Mouse (Mus musculus) neural tube, embryonic 15.5 days (tissue): Measurements from ENCODE around the gene Olfr368. TPM values are rescaled to one million over a fixed set of nuclear protein-coding genes. Genes with fewer than 3 reads are reported as not detected.
A peak's percentile ranks its signal among the peaks of the same experiment; 100 is the strongest.

Experiments
- ATAC-seq: fragments of 200-750 bp; cut with Nextera tagmentation; 2 replicates; pipeline ENCODE4 v1.8.0; 2017; ENCODE audit warnings: mild to moderate bottlenecking, moderate TSS enrichment, moderate library complexity; ENCODE audit not compliant: low FRiP score
- H3K27ac ChIP-seq: fragments of 300-500 bp; sonication (generic); replicated peaks from 2 replicates; pipeline ENCODE4 v1.5.1; 2015; ENCODE audit warnings: mild to moderate bottlenecking, inconsistent platforms
- H3K27me3 ChIP-seq: fragments of 300-500 bp; sonication (generic); replicated peaks from 2 replicates; pipeline ENCODE4 v1.6.1; 2015; ENCODE audit warnings: inconsistent platforms
- H3K36me3 ChIP-seq: fragments of 300-500 bp; sonication (generic); 2 replicates; pipeline ENCODE4 v1.6.1; 2015; ENCODE audit warnings: inconsistent platforms
- H3K4me1 ChIP-seq: fragments of 300-500 bp; sonication (generic); 2 replicates; pipeline ENCODE4 v1.6.1; 2015; ENCODE audit warnings: inconsistent platforms
- H3K4me2 ChIP-seq: fragments of 300-500 bp; sonication (generic); 2 replicates; pipeline ENCODE4 v1.6.1; 2015; ENCODE audit warnings: inconsistent platforms, mild to moderate bottlenecking, moderate library complexity
- H3K4me3 ChIP-seq: fragments of 300-500 bp; sonication (generic); replicated peaks from 2 replicates; pipeline ENCODE4 v1.5.1; 2015; ENCODE audit warnings: mild to moderate bottlenecking, inconsistent platforms
- H3K9ac ChIP-seq: fragments of 300-500 bp; sonication (generic); replicated peaks from 2 replicates; pipeline ENCODE4 v1.6.1; 2015; ENCODE audit warnings: mild to moderate bottlenecking, inconsistent platforms
- H3K9me3 ChIP-seq: fragments of 300-500 bp; sonication (generic); replicated peaks from 2 replicates; pipeline ENCODE4 v1.6.1; 2016; ENCODE audit warnings: inconsistent platforms
- WGBS: fragments of 180-500 bp; shearing (Covaris S2); methylation state at CpG from one replicate; pipeline ENCODE4 v1.1.7; 2015; ENCODE audit warnings: mixed read lengths; 5-methylcytosine and 5-hydroxymethylcytosine counted together
- polyA plus RNA-seq: library from polyadenylated mRNA; unstranded; fragments of >200 nt; fragmentation: Nextera tagmentation; extraction: Ambion mirVana; gene quantifications from 2 replicates; pipeline ENCODE4 v1.2.1, GENCODE M21; 2015

Olfr368 gene
- not detected in 2 replicates for polyA plus RNA-seq

DNA sequence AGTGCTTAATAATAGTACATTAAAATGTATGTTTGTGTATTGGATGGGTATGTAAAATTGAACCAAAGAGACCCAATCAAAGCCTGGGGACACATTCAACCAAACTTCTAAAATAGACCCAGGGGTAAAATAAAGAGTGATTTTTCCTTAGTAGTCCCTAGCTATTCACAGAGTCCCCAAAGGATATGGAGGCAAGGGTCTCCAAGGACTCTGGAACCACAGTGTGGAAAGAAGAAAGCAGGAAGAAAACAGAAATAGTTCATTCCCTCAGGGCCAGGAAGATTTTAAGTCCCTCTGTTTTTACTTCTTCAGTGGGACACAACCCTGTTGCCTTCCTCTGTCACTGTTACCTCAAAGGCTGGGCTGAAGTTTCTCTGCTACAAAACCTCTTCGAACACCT, at the start of gene Olfr368:
Gene Olfr368 (plus strand): TSS at position 301 of the 400 bp plus-strand sequence.
- no peak for ATAC-seq
- Histone ChIP-seq H3K9me3 (no peaks in the 10 kb centered on the region), H3K9ac (no peak within 1 kb of the TSS), H3K27ac (no peak within 1 kb of the TSS), H3K36me3 (no peaks in the 10 kb centered on the region), H3K27me3 (no peaks in the 10 kb centered on the region), H3K4me2 (no peak within 1 kb of the TSS), H3K4me1 (no peaks in the 10 kb centered on the region), H3K4me3 (no peak within 1 kb of the TSS)
- WGBS, result 98% methylated on average over 1 of the region's 1 CpGs

DNA sequence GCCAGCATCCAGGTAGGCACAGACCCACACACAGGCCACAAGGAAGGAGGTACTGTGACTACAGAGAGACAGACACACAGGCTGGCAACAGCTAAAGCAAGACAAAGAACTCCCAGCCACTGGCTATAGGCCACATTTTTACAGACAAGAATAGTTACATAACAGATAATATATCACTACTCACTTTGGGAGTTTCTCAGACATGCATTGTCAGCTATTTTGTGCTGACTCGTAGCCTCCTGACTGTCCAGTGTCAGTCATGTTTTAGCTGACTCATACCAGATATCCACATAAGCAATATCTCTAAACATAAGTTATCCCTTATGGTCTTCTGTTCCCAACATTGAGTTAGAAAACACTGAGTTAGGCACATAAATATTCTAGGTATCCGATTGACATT, 7.0 kb downstream of the Olfr368 start:
- H3K9me3 ChIP-seq, result no peaks in the 10 kb centered on the region

GRCm38 (mm10) chr2:37338497-37339187, 12.3 kb downstream of the Olfr368 start:
- Histone ChIP-seq H3K27me3 (no peaks in the 10 kb centered on the region), H3K4me1 (no peaks in the 10 kb centered on the region), H3K9ac (no peak overlapping the region), H3K4me2 (no peak overlapping the region), H3K27ac (no peak overlapping the region), H3K36me3 (no peaks in the 10 kb centered on the region), H3K9me3 (no peaks in the 10 kb centered on the region), H3K4me3 (no peak overlapping the region)
- ATAC-seq, result no peak
- 65% methylated on average over 10 of the region's 10 CpGs for WGBS

More for the DNA sequence above, 7.0 kb downstream of the Olfr368 start:
- WGBS, result 90% methylated on average over 2 of the region's 2 CpGs
- Histone ChIP-seq H3K27ac (no peak overlapping the region), H3K27me3 (no peaks in the 10 kb centered on the region), H3K4me3 (no peak overlapping the region), H3K36me3 (no peaks in the 10 kb centered on the region), H3K9ac (no peak overlapping the region), H3K4me2 (no peak overlapping the region), H3K4me1 (no peaks in the 10 kb centered on the region)
- ATAC-seq, result no peak

DNA sequence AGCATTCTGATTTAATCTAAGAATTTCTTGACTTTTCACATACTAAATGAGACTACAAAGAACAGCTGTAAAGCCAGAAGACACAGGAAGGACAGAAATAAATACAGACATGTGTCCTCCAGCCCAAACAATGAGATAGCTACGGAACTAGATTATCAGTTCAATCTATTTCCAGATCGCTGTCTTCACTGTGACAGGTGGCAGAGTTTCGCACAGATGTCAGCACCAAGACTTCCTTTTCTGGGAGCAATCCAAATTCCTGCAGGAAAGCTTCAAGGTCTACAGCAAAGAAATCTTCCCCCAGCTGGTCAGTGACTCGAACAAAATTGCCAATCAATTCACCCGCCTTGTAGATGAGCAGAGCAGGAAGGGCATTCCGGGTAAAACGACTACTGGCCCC, 25.4 kb downstream of the Olfr368 start:
- peaks cover 54% of the 10 kb centered on the region for H3K36me3 ChIP-seq
- no peaks in the 10 kb centered on the region for H3K9me3 ChIP-seq
- H3K4me3 ChIP-seq, result no peak overlapping the region
- no peak for ATAC-seq
- no peak overlapping the region for H3K9ac ChIP-seq
- no peak overlapping the region for H3K27ac ChIP-seq
- no peaks in the 10 kb centered on the region for H3K4me1 ChIP-seq
- WGBS, result 92% methylated on average over 7 of the region's 7 CpGs
- no peak overlapping the region for H3K4me2 ChIP-seq
- no peaks in the 10 kb centered on the region for H3K27me3 ChIP-seq

- 95% methylated on average over 5 of the region's 5 CpGs for WGBS
- ATAC-seq, result no peak
- Histone ChIP-seq H3K9me3 (no peaks in the 10 kb centered on the region), H3K4me3 (no peak overlapping the region), H3K27ac (no peak overlapping the region), H3K9ac (no peak overlapping the region), H3K36me3 (peaks cover 55% of the 10 kb centered on the region), H3K4me1 (peaks cover 16% of the 10 kb centered on the region), H3K4me2 (no peak overlapping the region), H3K27me3 (no peaks in the 10 kb centered on the region)
Observed at GRCm38 (mm10) chr2:37355571-37355970, 29.3 kb downstream of the Olfr368 start.

DNA sequence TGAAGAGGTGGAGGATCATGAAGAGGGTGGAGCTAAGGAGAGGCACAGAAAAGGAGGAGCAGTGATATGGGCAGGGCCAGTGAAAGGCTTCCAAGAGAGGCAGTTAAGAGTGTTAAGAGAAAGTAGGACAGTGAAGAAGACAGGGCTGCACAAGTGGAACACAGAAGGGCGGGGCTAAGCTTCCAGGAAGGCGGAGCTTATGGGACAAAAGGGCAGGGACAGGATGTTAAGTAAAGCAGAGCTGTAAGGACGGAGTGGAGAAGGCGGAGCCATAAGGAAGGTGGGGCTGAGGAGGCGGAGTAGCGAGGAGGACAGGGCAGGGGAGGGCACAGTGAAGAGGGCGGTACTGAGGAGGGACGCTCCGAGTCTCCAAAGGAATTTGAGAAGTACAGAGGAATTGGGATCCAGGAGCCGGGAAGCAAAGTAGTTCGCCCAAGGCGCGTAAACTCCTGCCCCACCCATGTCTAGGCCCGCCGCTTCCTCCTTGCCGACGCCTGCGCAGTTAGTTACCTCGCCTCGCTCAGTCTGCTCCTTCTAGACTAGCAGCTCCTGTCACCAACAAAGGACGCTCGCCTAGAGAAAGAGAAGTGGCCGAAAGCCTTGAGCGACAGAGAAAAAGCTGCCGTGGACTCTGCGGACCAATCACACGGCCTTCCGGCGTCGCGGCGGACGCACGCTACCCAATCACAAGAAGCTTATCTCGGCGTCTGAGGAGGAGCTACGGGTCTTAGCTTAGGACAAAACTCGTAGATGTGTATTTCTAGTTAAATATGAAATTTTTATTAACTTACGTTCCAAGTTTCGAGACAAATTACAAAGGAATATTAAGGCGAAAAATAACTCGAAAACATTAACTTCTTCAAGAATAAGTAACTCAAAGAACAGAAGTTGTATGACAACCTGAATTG, 32.6 kb downstream of the Olfr368 start, which contains the start of gene Pdcl:
Gene Pdcl (minus strand): TSS at position 700 of the 908 bp plus-strand sequence.
- no peaks in the 10 kb centered on the region for H3K27me3 ChIP-seq
- WGBS, result under 1% methylated on average over 42 of the region's 42 CpGs
- H3K36me3 ChIP-seq, result peaks cover 25% of the 10 kb centered on the region
- peak; percentile 97 for ATAC-seq
- peak within 1 kb of the TSS; percentile 78 for H3K9ac ChIP-seq
- peak within 1 kb of the TSS; percentile 90 for H3K4me3 ChIP-seq
- peak within 1 kb of the TSS; percentile 86 for H3K4me2 ChIP-seq
- peaks cover 16% of the 10 kb centered on the region for H3K4me1 ChIP-seq
- H3K27ac ChIP-seq, result peak within 1 kb of the TSS; percentile 96
- H3K9me3 ChIP-seq, result no peaks in the 10 kb centered on the region

DNA sequence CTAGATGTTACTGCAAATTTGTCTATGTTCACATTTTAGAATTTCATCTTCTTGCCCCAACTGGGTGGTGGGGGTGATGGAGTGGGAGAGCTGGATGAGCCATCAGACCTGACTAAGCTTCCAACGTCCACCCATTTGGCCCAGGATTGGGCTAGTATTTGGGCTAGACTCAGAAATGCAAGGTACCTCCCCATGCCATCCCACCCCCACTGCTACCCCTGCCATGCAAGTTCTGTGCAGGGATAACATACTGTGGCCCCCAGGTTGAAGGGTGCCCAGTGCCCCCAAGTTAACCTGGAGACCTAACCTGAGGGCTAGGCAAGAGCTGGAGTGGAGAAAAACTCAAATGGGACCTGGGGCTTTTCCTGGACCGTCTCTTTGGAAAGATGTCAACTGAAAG, 33.6 kb downstream of the Olfr368 start:
- Histone ChIP-seq H3K27me3 (no peaks in the 10 kb centered on the region), H3K4me1 (peaks cover 16% of the 10 kb centered on the region), H3K4me2 (peak overlapping the region; percentile 86), H3K9me3 (no peaks in the 10 kb centered on the region), H3K27ac (no peak overlapping the region), H3K9ac (no peak overlapping the region), H3K4me3 (no peak overlapping the region), H3K36me3 (peaks cover 16% of the 10 kb centered on the region)
- 92% methylated on average over 2 of the region's 2 CpGs for WGBS
- no peak for ATAC-seq

- no peaks in the 10 kb centered on the region for H3K27me3 ChIP-seq
- 88% methylated on average over 2 of the region's 2 CpGs for WGBS
- no peaks in the 10 kb centered on the region for H3K4me1 ChIP-seq
- H3K9ac ChIP-seq, result no peak overlapping the region
- no peak overlapping the region for H3K4me2 ChIP-seq
- no peak overlapping the region for H3K27ac ChIP-seq
- no peak for ATAC-seq
- H3K4me3 ChIP-seq, result no peak overlapping the region
- H3K36me3 ChIP-seq, result peaks cover 11% of the 10 kb centered on the region; the same call in 1 of the 2 replicates
- no peaks in the 10 kb centered on the region for H3K9me3 ChIP-seq
Observed at GRCm38 (mm10) chr2:37370651-37371050, 44.3 kb downstream of the Olfr368 start.

DNA sequence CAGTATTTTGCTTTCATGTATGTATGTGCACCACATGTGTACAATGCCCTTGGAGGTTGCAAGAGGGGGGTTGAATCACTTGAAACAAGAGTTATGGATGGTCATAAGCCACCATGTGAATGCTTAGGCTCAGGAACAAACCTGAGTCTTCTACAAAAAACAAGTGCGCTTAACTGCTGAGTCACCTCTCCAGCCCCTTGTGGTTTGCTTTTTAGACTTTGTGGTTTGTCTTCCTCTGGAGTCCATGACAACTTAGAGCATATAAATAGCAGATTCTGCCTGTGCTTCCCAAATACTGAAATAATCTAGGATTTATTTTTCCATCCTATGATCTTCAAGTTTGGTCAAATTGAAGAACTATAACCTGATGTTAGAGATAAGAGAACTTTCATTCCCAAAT, 49.7 kb downstream of the Olfr368 start:
- Histone ChIP-seq H3K9me3 (no peaks in the 10 kb centered on the region), H3K9ac (no peak overlapping the region), H3K27me3 (no peaks in the 10 kb centered on the region), H3K4me3 (no peak overlapping the region), H3K27ac (no peak overlapping the region), H3K4me1 (no peaks in the 10 kb centered on the region), H3K4me2 (no peak overlapping the region), H3K36me3 (peaks cover 33% of the 10 kb centered on the region)
- WGBS, result 91% methylated on average over 1 of the region's 1 CpGs
- ATAC-seq, result no peak

DNA sequence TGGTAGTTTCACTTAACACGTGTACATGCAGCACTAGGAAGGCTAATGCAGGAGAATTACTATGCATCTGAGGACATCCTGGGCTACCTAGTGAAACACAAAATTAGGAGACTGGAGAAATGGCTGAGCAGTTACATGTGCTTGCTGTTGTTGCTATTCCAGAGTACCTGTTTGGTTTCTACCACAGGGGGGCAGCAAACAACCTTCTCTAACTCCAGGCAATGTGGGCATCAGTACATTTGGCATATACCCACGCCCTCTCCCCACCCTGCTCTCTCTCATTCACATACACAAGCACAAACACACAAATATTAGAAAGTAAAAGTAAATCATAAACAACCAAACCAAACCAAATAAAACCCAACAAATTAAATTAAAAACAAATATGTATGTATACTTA, 53.9 kb downstream of the Olfr368 start:
- Histone ChIP-seq H3K27me3 (no peaks in the 10 kb centered on the region), H3K4me3 (no peak overlapping the region), H3K27ac (no peak overlapping the region), H3K36me3 (peaks cover 44% of the 10 kb centered on the region), H3K9me3 (no peaks in the 10 kb centered on the region), H3K9ac (no peak overlapping the region), H3K4me1 (no peaks in the 10 kb centered on the region), H3K4me2 (no peak overlapping the region)
- ATAC-seq, result peak; percentile 47; the same call in 1 of the 2 replicates
- 64% methylated on average over 2 of the region's 2 CpGs for WGBS
